Mouse (Mus musculus): Measurements from ENCODE around the gene Fermt3. TPM values are rescaled to one million over a fixed set of nuclear protein-coding genes. Genes with fewer than 3 reads are reported as not detected.

Gene Fermt3
- total and polyA plus RNA-seq, 2 experiments from 2014 or later = 4.0 to 7.5 TPM

DNA sequence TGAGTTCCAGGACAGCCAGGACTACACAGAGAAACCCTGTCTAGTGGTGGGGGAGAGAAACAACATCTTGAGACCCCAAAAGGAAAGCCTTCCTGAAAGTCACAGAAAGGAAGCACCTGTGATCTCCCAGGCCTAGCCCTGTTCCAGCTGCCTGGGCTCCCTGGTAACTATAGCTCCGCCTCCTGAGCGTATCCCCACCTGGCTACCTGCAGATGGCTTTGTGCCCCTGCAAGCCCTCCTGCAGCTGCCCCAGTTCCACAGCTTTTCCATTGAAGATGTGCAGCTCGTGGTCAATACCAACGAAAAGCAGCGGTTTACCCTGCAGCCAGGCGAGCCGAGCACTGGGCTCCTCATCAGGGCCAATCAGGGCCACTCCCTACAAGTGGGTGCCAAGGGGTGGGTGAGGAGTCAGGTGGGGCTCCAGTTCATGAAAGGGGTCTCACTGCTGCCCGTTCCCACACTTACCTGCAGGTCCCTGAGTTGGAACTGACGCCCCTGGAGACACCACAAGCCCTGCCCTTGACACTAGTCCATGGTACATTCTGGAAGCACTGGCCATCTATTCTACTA, 21.5 kb downstream of the Fermt3 start:
- ATAC-seq (no peak), DNase-seq (ENCODE audit: low spot score) (no peak)
- Histone ChIP-seq H3K9me3 (ENCODE audit: low read length) (no peaks in the 10 kb centered on the region), H3K4me2 (ENCODE audit: low read depth, low read length) (no peak overlapping the region), H3K27ac (no peak overlapping the region), H3K4me3 (ENCODE audit: low read length) (no peak overlapping the region), H3K9ac (replicated peaks; ENCODE audit: low read length) (no peak overlapping the region), H3K36me3 (ENCODE audit: insufficient read depth, low read length) (peaks cover 4% of the 10 kb centered on the region; the same call in 1 of the 2 replicates), H3K4me1 (ENCODE audit: insufficient read depth, low read length) (peaks cover 18% of the 10 kb centered on the region), H3K27me3 (ENCODE audit: insufficient read depth, low read length) (no peaks in the 10 kb centered on the region)
- 83% methylated on average over 9 of the region's 9 CpGs for WGBS
- TF ChIP-seq CTCF (IDR thresholded peaks at IDR 0.05; ENCODE audit: low read depth) = no peak

DNA sequence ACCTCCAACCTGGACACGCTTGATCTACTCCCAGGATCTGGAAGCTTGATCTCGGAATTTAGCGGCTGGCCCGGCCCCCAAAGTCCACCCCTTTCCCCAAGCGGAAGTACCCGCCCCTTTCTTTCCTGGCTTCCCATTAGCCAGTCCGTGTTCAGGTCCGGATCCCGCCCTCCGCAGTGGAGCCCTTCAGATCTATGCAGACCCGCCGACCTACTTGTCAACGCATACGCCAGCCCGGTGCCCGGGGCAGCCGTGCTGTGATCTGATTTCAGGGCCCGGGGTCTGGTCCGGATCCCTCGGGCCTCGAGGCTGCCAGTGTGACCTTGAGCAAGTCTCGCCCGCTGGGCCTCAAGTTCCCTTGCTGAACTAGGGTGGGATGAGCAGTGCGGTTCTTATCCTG, 23.3 kb downstream of the Fermt3 start, which contains the start of the genes Nudt22 and Trpt1:
Nudt22 (minus strand) TSS at position 112 of the 400 bp plus-strand sequence.
Trpt1 (plus strand) TSS at position 126 of the 400 bp plus-strand sequence.
- Histone ChIP-seq H3K4me3 (ENCODE audit: low read length) (peak within 1 kb of the TSS; percentile 63), H3K27ac (peak within 1 kb of the TSS; percentile 75), H3K4me1 (ENCODE audit: insufficient read depth, low read length) (peaks cover 18% of the 10 kb centered on the region), H3K9ac (replicated peaks; ENCODE audit: low read length) (peak within 1 kb of the TSS; percentile 70), H3K9me3 (ENCODE audit: low read length) (no peaks in the 10 kb centered on the region), H3K36me3 (ENCODE audit: insufficient read depth, low read length) (peaks cover 4% of the 10 kb centered on the region; the same call in 1 of the 2 replicates), H3K4me2 (ENCODE audit: low read depth, low read length) (peak within 1 kb of the TSS; percentile 91), H3K27me3 (ENCODE audit: insufficient read depth, low read length) (no peaks in the 10 kb centered on the region)
- peak; percentile 90 for DNase-seq (ENCODE audit: low spot score)
- peak; percentile 77 for ATAC-seq
- TF ChIP-seq CTCF (IDR thresholded peaks at IDR 0.05; ENCODE audit: low read depth) = no peak
- WGBS = 1% methylated on average over 24 of the region's 24 CpGs

- peak overlapping the region; percentile 54; the same call in 1 of the 2 replicates for H3K27ac ChIP-seq
- H3K36me3 ChIP-seq (ENCODE audit: insufficient read depth, low read length) = peaks cover 4% of the 10 kb centered on the region; the same call in 1 of the 2 replicates
Measured at GRCm38 (mm10) chr19:6995255-6995991, 23.8 kb downstream of the Fermt3 start.

GRCm38 (mm10) chr19:6994489-6994888, 24.8 kb downstream of the Fermt3 start:
- H3K9ac ChIP-seq (replicated peaks; ENCODE audit: low read length) = no peak overlapping the region
- no peak overlapping the region for H3K4me2 ChIP-seq (ENCODE audit: low read depth, low read length)
- H3K36me3 ChIP-seq (ENCODE audit: insufficient read depth, low read length) = peaks cover 4% of the 10 kb centered on the region; the same call in 1 of the 2 replicates
- no peaks in the 10 kb centered on the region for H3K9me3 ChIP-seq (ENCODE audit: low read length)
- no peak overlapping the region for H3K27ac ChIP-seq
- H3K4me3 ChIP-seq (ENCODE audit: low read length) = no peak overlapping the region
- DNase-seq (ENCODE audit: low spot score) (no peak), ATAC-seq (no peak)
- H3K27me3 ChIP-seq (ENCODE audit: insufficient read depth, low read length) = no peaks in the 10 kb centered on the region
- WGBS = 82% methylated on average over 8 of the region's 8 CpGs
- no peak for TF ChIP-seq CTCF (IDR thresholded peaks at IDR 0.05; ENCODE audit: low read depth)
- peaks cover 18% of the 10 kb centered on the region for H3K4me1 ChIP-seq (ENCODE audit: insufficient read depth, low read length)

More at GRCm38 (mm10) chr19:6995255-6995991, 23.8 kb downstream of the Fermt3 start:
- Histone ChIP-seq H3K4me1 (ENCODE audit: insufficient read depth, low read length) (peaks cover 18% of the 10 kb centered on the region), H3K27me3 (ENCODE audit: insufficient read depth, low read length) (no peaks in the 10 kb centered on the region), H3K4me2 (ENCODE audit: low read depth, low read length) (peak overlapping the region; percentile 91), H3K4me3 (ENCODE audit: low read length) (peak overlapping the region; percentile 63), H3K9ac (replicated peaks; ENCODE audit: low read length) (peak overlapping the region; percentile 70), H3K9me3 (ENCODE audit: low read length) (no peaks in the 10 kb centered on the region)
- 50% methylated on average over 20 of the region's 21 CpGs for WGBS
- ATAC-seq (no peak), DNase-seq (ENCODE audit: low spot score) (peak; percentile 13)
- 0 out of 2 replicates have a peak, but pooled peaks have one; percentile 10 for TF ChIP-seq CTCF (IDR thresholded peaks at IDR 0.05; ENCODE audit: low read depth)

GRCm38 (mm10) chr19:6994002-6994401, 25.3 kb downstream of the Fermt3 start:
- no peak for TF ChIP-seq CTCF (IDR thresholded peaks at IDR 0.05; ENCODE audit: low read depth)
- peaks cover 18% of the 10 kb centered on the region for H3K4me1 ChIP-seq (ENCODE audit: insufficient read depth, low read length)
- no peak overlapping the region for H3K9ac ChIP-seq (replicated peaks; ENCODE audit: low read length)
- no peak overlapping the region for H3K27ac ChIP-seq
- no peaks in the 10 kb centered on the region for H3K9me3 ChIP-seq (ENCODE audit: low read length)
- no peak overlapping the region for H3K4me3 ChIP-seq (ENCODE audit: low read length)
- 88% methylated on average over 8 of the region's 8 CpGs for WGBS
- ATAC-seq (no peak), DNase-seq (ENCODE audit: low spot score) (no peak)
- peaks cover 1% of the 10 kb centered on the region; the same call in 1 of the 2 replicates for H3K36me3 ChIP-seq (ENCODE audit: insufficient read depth, low read length)
- H3K4me2 ChIP-seq (ENCODE audit: low read depth, low read length) = no peak overlapping the region
- no peaks in the 10 kb centered on the region for H3K27me3 ChIP-seq (ENCODE audit: insufficient read depth, low read length)

GRCm38 (mm10) chr19:6993011-6993770, 26.1 kb downstream of the Fermt3 start:
- Histone ChIP-seq H3K4me3 (ENCODE audit: low read length) (peak overlapping the region; percentile 54), H3K27ac (peak overlapping the region; percentile 3; the same call in 1 of the 2 replicates), H3K4me2 (ENCODE audit: low read depth, low read length) (peak overlapping the region; percentile 78), H3K36me3 (ENCODE audit: insufficient read depth, low read length) (no peaks in the 10 kb centered on the region), H3K9ac (replicated peaks; ENCODE audit: low read length) (peak overlapping the region; percentile 56; the same call in 1 of the 2 replicates), H3K9me3 (ENCODE audit: low read length) (no peaks in the 10 kb centered on the region), H3K27me3 (ENCODE audit: insufficient read depth, low read length) (no peaks in the 10 kb centered on the region), H3K4me1 (ENCODE audit: insufficient read depth, low read length) (peaks cover 18% of the 10 kb centered on the region)
- TF ChIP-seq CTCF (IDR thresholded peaks at IDR 0.05; ENCODE audit: low read depth) = peak; percentile 20
- no peak for DNase-seq (ENCODE audit: low spot score)
- WGBS = 66% methylated on average over 14 of the region's 14 CpGs
- ATAC-seq = no peak
